Mouse (Mus musculus) C2C12 (cell line): ENCODE measurements at regions not wholly inside any gene's neighbourhood (a gene's known extent, or its start where the extent isn't known, plus 50 kb on each side); places are given as distances from the start of the nearest gene placed in this dataset.

Source experiments
- CTCF ChIP-seq: IDR thresholded peaks from one replicate; pipeline ENCODE4 v1.5.1; 2011; ENCODE audit not compliant: control insufficient read depth, insufficient read depth, insufficient read length
- FOSL1 ChIP-seq: IDR thresholded peaks from one replicate; pipeline ENCODE4 v1.8.0; 2011; ENCODE audit warnings: mild to moderate bottlenecking, low read length; ENCODE audit not compliant: poor library complexity, insufficient read depth, severe bottlenecking
- MAX ChIP-seq: IDR thresholded peaks from one replicate; pipeline ENCODE4 v1.6.1; 2011; ENCODE audit warnings: mild to moderate bottlenecking, control low read depth
- MYOD1 ChIP-seq: IDR thresholded peaks from one replicate; pipeline ENCODE4 v1.6.1; 2011; ENCODE audit warnings: low read depth; ENCODE audit not compliant: control insufficient read depth, insufficient read length
- MYOG ChIP-seq: IDR thresholded peaks from one replicate; pipeline ENCODE4 v1.6.1; 2011; ENCODE audit not compliant: control insufficient read depth, insufficient read length; ENCODE audit errors: extremely low read depth
- USF1 ChIP-seq: IDR thresholded peaks from one replicate; pipeline ENCODE4 v1.6.1; 2011; ENCODE audit warnings: low read depth, mild to moderate bottlenecking, control low read depth, moderate library complexity

DNA sequence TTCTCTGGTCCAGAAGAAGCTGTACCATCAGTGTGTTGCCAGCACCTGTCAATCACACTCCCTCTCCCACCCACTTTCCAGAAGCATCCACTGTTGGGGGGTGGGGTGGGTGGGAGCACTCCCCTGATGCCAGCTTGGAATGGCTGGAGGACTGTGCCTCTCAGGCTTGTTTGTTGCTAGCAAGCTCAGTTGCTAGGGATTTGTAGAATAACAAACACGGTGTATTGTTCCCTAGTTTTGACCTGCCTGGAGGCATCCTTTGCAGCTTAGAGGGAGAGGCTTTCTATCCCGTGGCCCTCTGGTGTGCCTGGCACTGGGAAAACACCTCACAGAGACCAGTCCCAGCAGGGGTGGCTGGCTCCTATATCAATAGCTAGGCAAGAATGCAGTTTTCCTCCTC lies 50.1 kb upstream of the Tnrc6c start:
- TF ChIP-seq FOSL1 (no peak), USF1 (no peak), CTCF (no peak), MYOG (no peak), MAX (no peak), MYOD1 (no peak)
